Mouse (Mus musculus) layer of hippocampus, adult 11-12 months (tissue): ENCODE results near the gene Fam166b.

Source experiments
- DNase-seq: peaks from one replicate; pipeline ENCODE4 v3.0.0; 2022; ENCODE audit warnings: low spot score

The Fam166b gene

GRCm38 (mm10) chr4:43404697-43405096 is 24.2 kb downstream of the Fam166b start:
- DNase-seq = no peak

- no peak for DNase-seq
Observed at GRCm38 (mm10) chr4:43402212-43402611, 26.7 kb downstream of the Fam166b start.

- no peak for DNase-seq
Observed at GRCm38 (mm10) chr4:43401486-43401885, 27.4 kb downstream of the Fam166b start.

- no peak for DNase-seq
Observed at GRCm38 (mm10) chr4:43400976-43401375, 28.0 kb downstream of the Fam166b start.

GRCm38 (mm10) chr4:43399391-43400131 is 29.4 kb downstream of the Fam166b start:
- no peak for DNase-seq

- DNase-seq = peak; percentile 68
Observed at GRCm38 (mm10) chr4:43398829-43399331, 30.1 kb downstream of the Fam166b start.

- no peak for DNase-seq
Observed at GRCm38 (mm10) chr4:43398014-43398413, 30.9 kb downstream of the Fam166b start.

GRCm38 (mm10) chr4:43396381-43396780 is 32.6 kb downstream of the Fam166b start:
- DNase-seq = no peak

- no peak for DNase-seq
Observed at GRCm38 (mm10) chr4:43395836-43396235, 33.1 kb downstream of the Fam166b start.

GRCm38 (mm10) chr4:43395147-43395546 is 33.8 kb downstream of the Fam166b start:
- no peak for DNase-seq

- no peak for DNase-seq
Observed at GRCm38 (mm10) chr4:43394345-43394891, 34.5 kb downstream of the Fam166b start.

- DNase-seq = no peak
Observed at GRCm38 (mm10) chr4:43391521-43392050, 37.3 kb downstream of the Fam166b start.

GRCm38 (mm10) chr4:43389845-43390440 is 39.0 kb downstream of the Fam166b start:
- DNase-seq = no peak

- DNase-seq = no peak
Observed at GRCm38 (mm10) chr4:43389390-43389789, 39.5 kb downstream of the Fam166b start.

- DNase-seq = no peak
Observed at GRCm38 (mm10) chr4:43386932-43387331, 42.0 kb downstream of the Fam166b start.

- DNase-seq = no peak
Observed at GRCm38 (mm10) chr4:43384541-43384940, 44.4 kb downstream of the Fam166b start.

- no peak for DNase-seq
Observed at GRCm38 (mm10) chr4:43384083-43384460, 44.9 kb downstream of the Fam166b start.

GRCm38 (mm10) chr4:43383246-43384082 is 45.5 kb downstream of the Fam166b start:
- DNase-seq = no peak

- no peak for DNase-seq
Observed at GRCm38 (mm10) chr4:43382155-43383020, 46.5 kb downstream of the Fam166b start.

GRCm38 (mm10) chr4:43381408-43382154 is 47.4 kb downstream of the Fam166b start, which contains the start of gene Rusc2:
TSS of gene Rusc2 (plus strand) at chr4:43381979.
- DNase-seq = peak; percentile 94
